8 mouse cellular contexts compared by ENCODE assay signal in the genomic region with DNA sequence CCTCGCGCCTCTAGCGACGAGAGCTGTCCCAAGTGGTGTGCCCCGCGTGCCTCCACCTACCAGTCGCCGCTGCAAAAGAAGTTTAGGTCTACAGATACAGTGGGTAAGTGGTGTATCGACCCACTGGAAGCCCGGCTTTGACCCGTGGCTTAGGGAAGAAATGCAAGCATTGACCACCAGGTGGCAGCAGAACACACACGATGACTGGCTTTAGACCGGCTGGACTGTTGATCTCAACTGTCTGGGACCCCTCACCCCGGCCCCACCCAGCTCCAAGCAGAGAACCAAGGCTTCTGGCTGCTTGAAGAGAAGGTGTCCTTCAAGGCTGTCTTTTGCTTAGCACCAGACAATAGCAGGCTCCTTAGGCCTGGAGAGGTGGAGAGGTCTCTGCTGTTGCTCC. TPM values are rescaled to one million over a fixed set of nuclear protein-coding genes. Genes with fewer than 3 reads are reported as not detected.
DNase-seq lines count a peak whose midpoint lies in the region; ATAC-seq and TF ChIP-seq lines count a peak whose summit lies in the region.

No protein-coding gene starts in this region.

- H3K4me3 ChIP-seq in E14TG2a.4 (replicated peaks; ENCODE audit: low read length), result peak overlapping the region; percentile 62
- no peak overlapping the region for H3K4me3 ChIP-seq in bone marrow macrophage, adult 2 months (ENCODE audit: insufficient read depth, low read length)
- H3K4me3 ChIP-seq in embryonic fibroblast, embryonic 13.5 days (ENCODE audit: insufficient read depth, low read length), result no peak overlapping the region
- H3K4me3 ChIP-seq in heart, embryonic 15.5 days, result peak overlapping the region; percentile 31
- H3K4me3 ChIP-seq in olfactory bulb, adult 2 months (ENCODE audit: insufficient read depth, low read depth, low read length), result peak overlapping the region; percentile 12

- DNase-seq in kidney, postnatal 10 days, result peak; percentile 90
- DNase-seq in lung, adult 18-20 months, result peak; percentile 72 to 79
- peak; percentile 39 to 72 for DNase-seq in thymus, postnatal 10 days (ENCODE audit: low spot score in 2 of 2)

- no peaks in the 10 kb centered on the region for H3K36me3 ChIP-seq in E14TG2a.4 (ENCODE audit: insufficient read depth, low read length)
- H3K36me3 ChIP-seq in heart, embryonic 15.5 days, result no peaks in the 10 kb centered on the region

- under 1% methylated on average over 14 of the region's 14 CpGs for WGBS in heart, embryonic 15.5 days
- WGBS in olfactory bulb, adult 2 months, result 1% methylated on average over 14 of the region's 14 CpGs

- peak; percentile 84 for TF ChIP-seq CTCF in E14TG2a.4 (conservative IDR thresholded peaks at IDR 0.05; ENCODE audit: low read length)
- TF ChIP-seq CTCF in bone marrow macrophage, adult 2 months (IDR thresholded peaks at IDR 0.05; ENCODE audit: low read depth, low read length), result peak; percentile 79
- peak; percentile 89; the same call in 1 of the 2 replicates for TF ChIP-seq CTCF in embryonic fibroblast, embryonic 13.5 days (IDR thresholded peaks at IDR 0.05; ENCODE audit: borderline replicate concordance, insufficient read depth, low read length)
- peak; percentile 66 for TF ChIP-seq CTCF in olfactory bulb, adult 2 months (IDR thresholded peaks at IDR 0.05; ENCODE audit: insufficient read depth, low read depth, low read length)

- H3K27ac ChIP-seq in bone marrow macrophage, adult 2 months (ENCODE audit: insufficient read depth, low read depth, low read length), result no peak overlapping the region
- no peak overlapping the region for H3K27ac ChIP-seq in embryonic fibroblast, embryonic 13.5 days (ENCODE audit: insufficient read depth, low read length)
- no peak overlapping the region for H3K27ac ChIP-seq in heart, embryonic 15.5 days
- H3K27ac ChIP-seq in olfactory bulb, adult 2 months (ENCODE audit: insufficient read depth, low read depth, low read length), result no peak overlapping the region

- TF ChIP-seq POLR2A in bone marrow macrophage, adult 2 months (IDR thresholded peaks at IDR 0.05; ENCODE audit: borderline replicate concordance, low read depth, low read length), result no peak
- TF ChIP-seq POLR2A in embryonic fibroblast, embryonic 13.5 days (IDR thresholded peaks at IDR 0.05; ENCODE audit: low read depth, low read length), result no peak
- TF ChIP-seq POLR2A in olfactory bulb, adult 2 months (IDR thresholded peaks at IDR 0.05; ENCODE audit: insufficient read depth, low read depth, low read length), result no peak

- 0 out of 2 replicates have a peak overlapping the region, but pooled peaks have one; percentile 25 for H3K9ac ChIP-seq in heart, embryonic 15.5 days

- peak; percentile 25; the same call in 1 of the 2 replicates for ATAC-seq in heart, embryonic 15.5 days (replicated peaks; ENCODE audit: insufficient number of reproducible peaks, insufficient read depth, low FRiP score, low read depth)

- no peaks in the 10 kb centered on the region for H3K27me3 ChIP-seq in E14TG2a.4 (ENCODE audit: insufficient read depth, low read length)
- H3K27me3 ChIP-seq in heart, embryonic 15.5 days, result no peaks in the 10 kb centered on the region

- H3K9me3 ChIP-seq in E14TG2a.4 (ENCODE audit: low read length), result peaks cover 8% of the 10 kb centered on the region; the same call in 1 of the 2 replicates
- H3K9me3 ChIP-seq in heart, embryonic 15.5 days (replicated peaks), result no peaks in the 10 kb centered on the region

- H3K4me1 ChIP-seq in E14TG2a.4 (replicated peaks; ENCODE audit: low read depth, low read length), result peaks cover 88% of the 10 kb centered on the region
- H3K4me1 ChIP-seq in bone marrow macrophage, adult 2 months (ENCODE audit: control insufficient read depth, insufficient read depth, low read length), result 0 out of 2 replicates have a peak, but pooled peaks cover 2% of the 10 kb centered on the region
- peaks cover 3% of the 10 kb centered on the region; the same call in 1 of the 2 replicates for H3K4me1 ChIP-seq in embryonic fibroblast, embryonic 13.5 days (ENCODE audit: control insufficient read depth, insufficient read depth, low read length)
- peaks cover 16% of the 10 kb centered on the region for H3K4me1 ChIP-seq in heart, embryonic 15.5 days (replicated peaks)
- H3K4me1 ChIP-seq in olfactory bulb, adult 2 months (ENCODE audit: control insufficient read depth, insufficient read depth, low read length), result peaks cover 13% of the 10 kb centered on the region

- peak overlapping the region; percentile 57 for H3K4me2 ChIP-seq in heart, embryonic 15.5 days

RNA-seq across cellular contexts. Expression of gene Bak1, which starts 4.1 kb away (rescaled TPM):
- polyA plus RNA-seq in bone marrow macrophage, adult 2 months (2012; ENCODE audit: insufficient read depth, insufficient read length, missing spikeins), result 60.8 and 83.0 TPM in 2 replicates
- polyA plus RNA-seq in embryonic fibroblast, embryonic 13.5 days (2011; ENCODE audit: insufficient read length, low read depth, missing spikeins), result 106 and 114 TPM in 2 replicates
- 4.7 and 5.7 TPM in 2 replicates for polyA plus RNA-seq in heart, embryonic 15.5 days (2015; fragmentation: Nextera tagmentation; extraction: Ambion mirVana)
- polyA plus RNA-seq in olfactory bulb, adult 2 months (2012; ENCODE audit: insufficient read depth, insufficient read length, low replicate concordance, missing spikeins), result not detected in 2 replicates

RNA-seq across cellular contexts. Expression of gene Itpr3, which starts 24.2 kb away (rescaled TPM):
- polyA plus RNA-seq in bone marrow macrophage, adult 2 months (2012; ENCODE audit: insufficient read depth, insufficient read length, missing spikeins), result 3.1 and 3.5 TPM in 2 replicates
- 15.7 and 31.1 TPM in 2 replicates for polyA plus RNA-seq in embryonic fibroblast, embryonic 13.5 days (2011; ENCODE audit: insufficient read length, low read depth, missing spikeins)
- polyA plus RNA-seq in heart, embryonic 15.5 days (2015; fragmentation: Nextera tagmentation; extraction: Ambion mirVana), result 1.4 and 2.8 TPM in 2 replicates
- not detected in 2 replicates for polyA plus RNA-seq in olfactory bulb, adult 2 months (2012; ENCODE audit: insufficient read depth, insufficient read length, low replicate concordance, missing spikeins)

RNA-seq across cellular contexts. Expression of gene Zbtb9, which starts 59.9 kb away (rescaled TPM):
- 10.4 TPM in 2 replicates for polyA plus RNA-seq in bone marrow macrophage, adult 2 months (2012; ENCODE audit: insufficient read depth, insufficient read length, missing spikeins)
- 7.3 and 8.6 TPM in 2 replicates for polyA plus RNA-seq in embryonic fibroblast, embryonic 13.5 days (2011; ENCODE audit: insufficient read length, low read depth, missing spikeins)
- polyA plus RNA-seq in heart, embryonic 15.5 days (2015; fragmentation: Nextera tagmentation; extraction: Ambion mirVana), result 8.3 and 10.2 TPM in 2 replicates
- 109 TPM in 1 of 2 replicates, not detected in the other for polyA plus RNA-seq in olfactory bulb, adult 2 months (2012; ENCODE audit: insufficient read depth, insufficient read length, low replicate concordance, missing spikeins)

Comparison
In these comparisons a context has a peak if more than half of its experiments do, and no peak if none do; other contexts are left out.
1. H3K4me3 ChIP-seq: peak in E14TG2a.4 (single experiment), heart, embryonic 15.5 days (single experiment) and olfactory bulb, adult 2 months (single experiment); none in bone marrow macrophage, adult 2 months (single experiment) and embryonic fibroblast, embryonic 13.5 days (single experiment).
2. Peak in every context shown above with its lines, with median percentiles within 50 percentile points of each other: CTCF ChIP-seq and DNase-seq.